Mouse (Mus musculus) G1E-ER4 (cell line): ENCODE data around the gene Sugct. TPM values are rescaled to one million over a fixed set of nuclear protein-coding genes. Genes with fewer than 3 reads are reported as not detected.

Experiments
- GATA1 ChIP-seq: IDR thresholded peaks from one replicate; pipeline ENCODE4 v1.8.0; 2012; ENCODE audit warnings: low read length, inconsistent platforms
- polyA plus RNA-seq: library from polyadenylated mRNA; stranded (reverse); fragments of >175 nt; gene quantifications from 2 replicates; pipeline ENCODE4 v1.2.3, GENCODE M21; 2012

Sugct gene
- polyA plus RNA-seq, 1 experiment = 2.5 TPM

- no peak for TF ChIP-seq GATA1
Measured at GRCm38 (mm10) chr13:16935029-16935428, 760.3 kb downstream of the Sugct start.

- no peak for TF ChIP-seq GATA1
Measured at GRCm38 (mm10) chr13:16933600-16933999, 761.8 kb downstream of the Sugct start.

- no peak for TF ChIP-seq GATA1
Measured at GRCm38 (mm10) chr13:16921305-16921704, 774.0 kb downstream of the Sugct start.

- no peak for TF ChIP-seq GATA1
Measured at GRCm38 (mm10) chr13:16915697-16916096, 779.7 kb downstream of the Sugct start.

- TF ChIP-seq GATA1 = no peak
Measured at GRCm38 (mm10) chr13:16912214-16912613, 783.1 kb downstream of the Sugct start.

- no peak for TF ChIP-seq GATA1
Measured at GRCm38 (mm10) chr13:16906974-16907373, 788.4 kb downstream of the Sugct start.

GRCm38 (mm10) chr13:16901424-16901823 lies 793.9 kb downstream of the Sugct start:
- no peak for TF ChIP-seq GATA1

- TF ChIP-seq GATA1 = no peak
Measured at GRCm38 (mm10) chr13:16898084-16898792, 797.1 kb downstream of the Sugct start.

GRCm38 (mm10) chr13:16878056-16878455 lies 817.3 kb downstream of the Sugct start:
- TF ChIP-seq GATA1 = no peak

GRCm38 (mm10) chr13:16859986-16860385 lies 835.4 kb downstream of the Sugct start:
- TF ChIP-seq GATA1 = no peak

- TF ChIP-seq GATA1 = no peak
Measured at GRCm38 (mm10) chr13:16847236-16847635, 848.1 kb downstream of the Sugct start.

- TF ChIP-seq GATA1 = no peak
Measured at GRCm38 (mm10) chr13:16840994-16841393, 854.4 kb downstream of the Sugct start.

GRCm38 (mm10) chr13:16838409-16838808 lies 856.9 kb downstream of the Sugct start:
- TF ChIP-seq GATA1 = no peak

GRCm38 (mm10) chr13:16835111-16835510 lies 860.2 kb downstream of the Sugct start:
- TF ChIP-seq GATA1 = no peak

- no peak for TF ChIP-seq GATA1
Measured at GRCm38 (mm10) chr13:16833069-16833468, 862.3 kb downstream of the Sugct start.

GRCm38 (mm10) chr13:16831840-16832239 lies 863.5 kb downstream of the Sugct start:
- no peak for TF ChIP-seq GATA1

- no peak for TF ChIP-seq GATA1
Measured at GRCm38 (mm10) chr13:16829589-16829988, 865.8 kb downstream of the Sugct start.

GRCm38 (mm10) chr13:16825619-16826018 lies 869.7 kb downstream of the Sugct start:
- TF ChIP-seq GATA1 = no peak

- TF ChIP-seq GATA1 = no peak
Measured at GRCm38 (mm10) chr13:16821785-16822184, 873.6 kb downstream of the Sugct start.
